Mouse (Mus musculus) ES-E14 (cell line): ENCODE data around the gene Gm21887. TPM values are rescaled to one million over a fixed set of nuclear protein-coding genes. Genes with fewer than 3 reads are reported as not detected.
"Not testable (repeated sequence)": the region's sequence is repeated elsewhere in the genome, so short reads cannot be mapped to it uniquely, and the experiment has no call there.

ENCODE experiments used
- DNase-seq: peaks from one replicate; pipeline ENCODE4 v3.0.0-alpha.2; 2013; ENCODE audit warnings: low read depth, low spot score
- H3K27ac ChIP-seq: 2 replicates; pipeline ENCODE4 v1.5.1; 2012; ENCODE audit warnings: low read depth, mild to moderate bottlenecking, low read length, moderate library complexity, mixed read lengths; ENCODE audit not compliant: poor library complexity, insufficient read depth, severe bottlenecking
- H3K36me3 ChIP-seq: 2 replicates; pipeline ENCODE4 v1.6.1; 2012; ENCODE audit warnings: mild to moderate bottlenecking, low read length, moderate library complexity, mixed read lengths; ENCODE audit not compliant: control insufficient read depth, poor library complexity, insufficient read depth, severe bottlenecking
- H3K4me1 ChIP-seq, 2 experiments: fragments of 150-350 bp in 1 of 2; sonication (generic) in 1 of 2; 2 replicates each; pipeline ENCODE4 v1.6.1; 2012; ENCODE audit warnings: low read length in 2 of 2, mild to moderate bottlenecking in 1 of 2, mixed read lengths in 1 of 2; ENCODE audit not compliant: control insufficient read depth in 2 of 2, insufficient read depth in 2 of 2, poor library complexity in 1 of 2
- H3K4me3 ChIP-seq, 2 experiments: fragments of 150-350 bp in 1 of 2; sonication (generic) in 1 of 2; 2 replicates each; pipeline ENCODE4 v1.5.1; 2012; ENCODE audit warnings: low read length in 2 of 2, low read depth in 1 of 2, mild to moderate bottlenecking in 1 of 2, mixed read lengths in 1 of 2; ENCODE audit not compliant: insufficient read depth in 1 of 2, poor library complexity in 1 of 2, severe bottlenecking in 1 of 2
- H3K9ac ChIP-seq: 2 replicates; pipeline ENCODE4 v1.6.1; 2012; ENCODE audit warnings: low read depth, mild to moderate bottlenecking, low read length, mixed read lengths; ENCODE audit not compliant: poor library complexity, insufficient read depth, severe bottlenecking
- H3K9me3 ChIP-seq: fragments of 150-350 bp; sonication (generic); 2 replicates; pipeline ENCODE4 v1.6.1; 2012; ENCODE audit warnings: low read depth, mild to moderate bottlenecking, low read length; ENCODE audit not compliant: control insufficient read depth, insufficient read depth
- in situ Hi-C, 2 experiments: fragments of 600-800 bp; cut with MboI; formaldehyde crosslinking; loops; one replicate each; pipeline ENCODE4 v1.15.1; 2025; ENCODE audit warnings: low sequenced_read_pairs in 2 of 2, inconsistent platforms in 1 of 2; ENCODE audit not compliant: unreplicated experiment in 2 of 2
- total RNA-seq: library from RNA; depleted of rRNA; stranded (reverse); fragments of 300-350 nt; gene quantifications from 2 replicates; pipeline ENCODE4 v1.2.3, GENCODE M21; 2012

The Gm21887 gene
- total RNA-seq, 1 experiment, result 165 TPM

DNA sequence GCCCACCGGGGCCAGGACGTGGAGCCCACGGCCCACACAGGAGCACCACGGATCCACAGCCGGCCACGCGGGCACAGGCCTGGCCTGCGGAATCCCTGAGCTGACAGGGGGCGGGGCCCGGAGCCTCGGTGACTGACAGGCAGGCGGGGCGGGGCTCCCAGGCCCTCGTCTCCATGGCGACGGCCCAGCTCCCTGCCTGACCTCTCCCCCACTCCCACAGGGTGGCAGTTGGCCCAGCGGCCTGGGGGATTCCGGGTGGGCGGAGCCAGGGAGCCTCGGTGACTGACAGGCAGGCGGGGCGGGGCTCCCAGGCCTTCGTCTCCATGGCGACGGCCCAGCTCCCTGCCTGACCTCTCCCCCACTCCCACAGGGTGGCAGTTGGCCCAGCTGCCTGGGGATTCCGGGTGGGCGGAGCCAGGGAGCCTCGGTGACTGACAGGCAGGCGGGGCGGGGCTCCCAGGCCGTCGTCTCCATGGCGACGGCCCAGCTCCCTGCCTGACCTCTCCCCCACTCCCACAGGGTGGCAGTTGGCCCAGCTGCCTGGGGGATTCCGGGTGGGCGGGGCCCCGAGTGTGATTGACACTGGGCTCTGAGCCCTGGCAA, 11.5 kb upstream of the Gm21887 start:
- peak; percentile 100 for DNase-seq
- Histone ChIP-seq H3K9ac (peak overlapping the region; percentile 31), H3K4me1 (peaks cover 3 to 13% of the 10 kb centered on the region in 2 experiments; a peak in 3 of 4 replicates), H3K27ac (peak overlapping the region; percentile 1; the same call in 1 of the 2 replicates), H3K4me3 (peak overlapping the region; percentile 53 to 56)
- in situ Hi-C loops, H3K9me3 ChIP-seq, H3K36me3 ChIP-seq: not testable (repeated sequence)

DNA sequence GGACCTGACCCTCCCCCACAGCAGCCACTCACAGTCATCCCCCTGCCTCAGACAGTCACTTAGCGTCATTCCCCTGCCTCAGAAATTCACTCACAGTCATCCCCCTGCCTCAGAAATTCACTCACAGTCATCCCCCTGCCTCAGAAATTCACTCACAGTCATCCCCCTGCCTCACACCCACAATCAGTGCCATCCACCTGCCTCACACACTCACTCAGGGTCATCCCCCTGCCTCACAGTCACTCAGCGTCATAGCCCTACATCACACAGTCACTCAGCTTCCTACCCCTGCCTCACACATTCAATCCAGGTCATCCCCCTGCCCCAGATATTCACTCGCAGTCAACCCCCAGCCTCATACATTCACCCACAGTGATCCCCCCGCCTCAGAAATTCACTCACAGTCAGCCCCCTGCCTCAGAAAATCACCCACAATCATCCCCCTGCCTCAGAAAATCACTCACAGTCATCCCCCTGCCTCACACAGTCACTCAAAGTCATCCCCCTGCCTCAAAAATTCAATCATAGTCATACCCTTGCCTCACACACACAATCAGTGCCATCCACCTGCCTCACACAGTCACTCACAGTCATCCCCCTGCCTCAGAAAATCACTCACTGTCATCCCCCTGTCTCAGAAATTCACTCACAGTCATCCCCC, 10.8 kb upstream of the Gm21887 start:
- Histone ChIP-seq H3K9ac (peak overlapping the region; percentile 0; the same call in 1 of the 2 replicates), H3K27ac (peak overlapping the region; percentile 2), H3K4me1 (peaks cover 3 to 13% of the 10 kb centered on the region in 2 experiments; a peak in 3 of 4 replicates)
- H3K4me3 ChIP-seq, DNase-seq, H3K36me3 ChIP-seq, in situ Hi-C loops, H3K9me3 ChIP-seq: not testable (repeated sequence)

DNA sequence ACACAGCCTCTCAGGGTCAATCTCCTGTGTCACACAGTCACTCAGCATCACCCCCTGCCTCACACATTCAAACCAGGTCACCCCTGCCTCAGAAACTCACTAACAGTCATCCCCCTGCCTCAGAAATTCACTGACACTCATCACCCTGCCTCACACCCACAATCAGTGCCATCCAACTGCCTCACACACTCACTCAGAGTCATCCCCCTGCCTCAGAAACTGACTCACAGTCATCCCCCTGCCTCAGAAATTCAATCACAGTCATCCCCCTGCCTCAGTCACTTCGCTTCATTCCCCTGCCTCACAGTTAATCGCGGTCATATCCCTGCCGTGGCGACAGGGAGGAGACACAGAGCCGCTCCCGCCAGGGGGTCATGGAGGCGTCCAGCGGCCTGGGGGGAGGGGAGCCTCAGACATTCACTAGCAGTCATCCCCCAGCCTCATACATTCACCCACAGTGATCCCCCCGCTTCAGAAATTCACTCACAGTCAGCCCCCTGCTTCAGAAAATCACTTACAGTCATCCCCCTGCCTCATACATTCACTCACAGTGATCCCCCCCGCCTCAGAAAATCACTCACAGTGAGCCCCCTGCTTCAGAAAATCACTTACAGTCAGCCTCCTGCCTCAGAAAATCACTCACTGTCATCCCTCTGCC, 10.1 kb upstream of the Gm21887 start:
- Histone ChIP-seq H3K9ac (peak overlapping the region; percentile 0; the same call in 1 of the 2 replicates), H3K4me1 (peaks cover 6 to 14% of the 10 kb centered on the region in 2 experiments; a peak in 3 of 4 replicates), H3K27ac (peak overlapping the region; percentile 2)
- H3K4me3 ChIP-seq, H3K36me3 ChIP-seq, in situ Hi-C loops, H3K9me3 ChIP-seq: not testable (repeated sequence)
- peak; percentile 87 for DNase-seq

DNA sequence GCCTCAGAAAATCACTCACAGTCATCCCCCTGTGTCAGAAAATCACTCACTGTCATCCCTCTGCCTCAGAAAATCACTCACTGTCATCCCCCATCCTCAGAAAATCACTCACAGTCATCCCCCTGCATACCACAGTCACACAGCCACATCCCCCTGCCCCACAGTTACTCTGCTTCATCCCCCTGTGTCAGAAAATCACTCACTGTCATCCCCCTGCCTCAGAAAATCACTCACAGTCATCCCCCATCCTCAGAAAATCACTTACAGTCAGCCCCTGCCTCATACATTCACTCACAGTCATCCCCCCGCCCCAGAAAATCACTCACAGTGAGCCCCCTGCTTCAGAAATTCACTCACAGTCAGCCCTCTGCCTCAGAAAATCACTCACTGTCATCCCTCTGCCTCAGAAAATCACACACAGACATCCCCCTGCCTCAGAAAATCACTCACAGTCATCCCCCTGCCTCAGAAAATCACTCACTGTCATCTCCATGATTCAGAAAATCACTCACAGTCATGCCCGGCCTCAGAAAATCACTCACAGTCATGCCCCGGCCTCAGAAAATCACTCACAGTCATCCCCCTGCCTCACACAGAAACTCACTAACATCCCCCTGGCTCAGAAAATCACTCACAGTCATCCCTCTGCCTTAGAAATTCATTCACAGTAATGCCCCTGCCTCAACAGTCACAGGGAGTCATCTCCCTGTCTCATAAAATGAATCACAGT, 9.4 kb upstream of the Gm21887 start:
- H3K36me3 ChIP-seq, H3K9ac ChIP-seq, H3K4me3 ChIP-seq, in situ Hi-C loops, H3K27ac ChIP-seq, H3K9me3 ChIP-seq, DNase-seq: not testable (repeated sequence)
- H3K4me1 ChIP-seq, result peaks cover 6 to 16% of the 10 kb centered on the region in 2 experiments; a peak in 3 of 4 replicates

DNA sequence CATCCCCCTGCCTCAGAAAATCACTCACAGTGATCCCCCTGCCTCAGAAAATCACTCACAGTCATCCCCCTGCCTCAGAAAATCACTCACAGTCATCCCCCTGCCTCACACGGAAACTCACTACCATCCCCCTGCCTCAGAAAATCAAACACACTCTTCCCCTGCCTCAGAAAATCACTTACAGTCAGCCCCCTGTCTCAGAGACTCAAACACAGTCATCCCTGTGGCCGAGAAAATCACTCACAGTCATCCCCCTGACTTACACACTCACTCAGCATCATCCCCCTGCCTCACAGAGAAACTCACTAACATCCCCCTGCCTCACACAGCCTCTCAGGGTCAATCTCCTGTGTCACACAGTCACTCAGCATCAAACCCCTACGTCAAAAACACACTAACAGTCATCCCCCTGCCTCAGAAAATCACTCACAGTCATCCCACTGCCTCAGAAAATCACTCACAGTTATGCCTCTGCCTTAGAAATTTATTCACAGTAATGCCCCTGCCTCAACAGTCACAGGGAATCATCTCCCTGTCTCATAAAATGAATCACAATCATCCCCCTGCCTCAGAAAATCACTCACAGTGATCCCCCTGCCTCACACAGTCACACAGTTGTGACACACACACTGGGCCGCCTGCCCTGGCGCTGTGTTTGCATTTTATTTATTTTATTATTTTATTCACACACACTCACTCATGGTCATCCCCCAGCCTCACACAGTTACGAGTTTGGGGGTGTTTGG, 8.6 kb upstream of the Gm21887 start:
- H3K36me3 ChIP-seq, H3K9me3 ChIP-seq, in situ Hi-C loops, H3K4me3 ChIP-seq: not testable (repeated sequence)
- peaks cover 6 to 16% of the 10 kb centered on the region in 2 experiments; a peak in 3 of 4 replicates for H3K4me1 ChIP-seq
- peak overlapping the region; percentile 50 for H3K27ac ChIP-seq
- DNase-seq, result peak; percentile 55
- H3K9ac ChIP-seq, result peak overlapping the region; percentile 4; the same call in 1 of the 2 replicates

DNA sequence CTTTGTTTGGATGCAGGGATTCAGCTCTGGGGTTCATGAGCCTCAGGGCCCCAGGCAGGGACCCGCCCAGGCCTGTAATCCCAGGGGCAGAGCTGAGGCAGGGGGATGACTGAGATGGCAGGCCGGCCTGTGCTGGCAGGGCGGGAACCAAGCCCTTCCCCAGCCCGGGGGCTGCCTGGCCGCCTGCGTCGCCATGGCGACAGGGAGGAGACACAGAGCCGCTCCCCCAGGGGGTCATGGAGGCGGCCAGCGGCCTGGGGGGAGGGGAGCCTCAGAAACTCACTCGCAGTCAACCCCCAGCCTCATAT, 8.1 kb upstream of the Gm21887 start:
- Histone ChIP-seq H3K4me1 (peaks cover 6 to 16% of the 10 kb centered on the region in 2 experiments; a peak in 3 of 4 replicates), H3K27ac (peak overlapping the region; percentile 50; the same call in 1 of the 2 replicates)
- DNase-seq, H3K9me3 ChIP-seq, H3K9ac ChIP-seq, in situ Hi-C loops, H3K36me3 ChIP-seq, H3K4me3 ChIP-seq: not testable (repeated sequence)

DNA sequence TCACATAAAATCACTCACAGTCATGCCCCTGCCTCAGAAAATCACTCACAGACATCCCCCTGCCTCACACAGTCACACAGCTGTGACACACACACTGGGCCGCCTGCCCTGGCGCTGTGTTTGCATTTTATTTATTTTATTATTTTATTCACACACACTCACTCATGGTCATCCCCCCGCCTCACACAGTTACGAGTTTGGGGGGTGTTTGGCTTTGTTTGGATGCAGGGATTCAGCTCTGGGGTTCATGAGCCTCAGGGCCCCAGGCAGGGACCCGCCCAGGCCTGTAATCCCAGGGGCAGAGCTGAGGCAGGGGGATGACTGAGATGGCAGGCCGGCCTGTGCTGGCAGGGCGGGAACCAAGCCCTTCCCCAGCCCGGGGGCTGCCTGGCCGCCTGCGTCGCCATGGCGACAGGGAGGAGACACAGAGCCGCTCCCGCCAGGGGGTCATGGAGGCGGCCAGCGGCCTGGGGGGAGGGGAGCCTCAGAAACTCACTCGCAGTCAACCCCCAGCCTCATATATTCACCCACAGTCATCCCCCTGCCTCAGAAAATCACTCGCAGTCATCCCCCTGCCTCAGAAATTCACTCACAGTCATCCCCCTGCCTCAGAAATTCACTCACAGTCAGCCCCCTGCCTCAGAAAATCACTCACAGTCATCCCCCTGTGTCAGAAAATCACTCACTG, 6.8 kb upstream of the Gm21887 start:
- H3K36me3 ChIP-seq, in situ Hi-C loops, H3K9ac ChIP-seq, H3K4me3 ChIP-seq, DNase-seq, H3K27ac ChIP-seq, H3K9me3 ChIP-seq: not testable (repeated sequence)
- H3K4me1 ChIP-seq, result peaks cover 13 to 21% of the 10 kb centered on the region in 2 experiments
